ENCODE assay signal across 12 mouse cellular contexts in genomic region chr9:45675931-45676330, GRCm38 (mm10).
DNase-seq lines count a peak whose midpoint lies in the region; ATAC-seq and TF ChIP-seq lines count a peak whose summit lies in the region.
"Had no signal": no experiment of that assay in that cellular context is flagged by ENCODE, and none has a peak within 500 bp of the region (broad histone marks: within the 10 kb centered on the region; RNA-seq: fewer than 3 reads in every experiment).

No protein-coding gene starts in this region.

- intact Hi-C loops in heart, adult 2 months (cut with DNase I), result no loop called here

- no peak for TF ChIP-seq CTCF in brain, embryonic 14.5 days (IDR thresholded peaks at IDR 0.05; ENCODE audit: borderline replicate concordance, extremely low read depth, insufficient read depth, insufficient read length)
- TF ChIP-seq CTCF in heart, adult 2 months (IDR thresholded peaks at IDR 0.05), result no peak

- H3K36me3 ChIP-seq in forebrain, embryonic 10.5 days (replicated peaks), result no peaks in the 10 kb centered on the region
- no peaks in the 10 kb centered on the region for H3K36me3 ChIP-seq in hindbrain, embryonic 14.5 days (replicated peaks; ENCODE audit: control insufficient read depth, insufficient read depth)
- H3K36me3 ChIP-seq in neural tube, embryonic 12.5 days, result no peaks in the 10 kb centered on the region
- no peaks in the 10 kb centered on the region for H3K36me3 ChIP-seq in heart, adult 2 months (ENCODE audit: control insufficient read depth, insufficient read depth, low read length)
- H3K36me3 ChIP-seq: limb, embryonic 12.5 days had no signal

- H3K4me2 ChIP-seq in hindbrain, embryonic 14.5 days (replicated peaks), result no peak overlapping the region
- H3K4me2 ChIP-seq in neural tube, embryonic 12.5 days (replicated peaks), result peak overlapping the region; percentile 32; the same call in 1 of the 2 replicates
- H3K4me2 ChIP-seq: limb, embryonic 12.5 days had no signal

- H3K9me3 ChIP-seq in forebrain, embryonic 10.5 days, result no peaks in the 10 kb centered on the region
- no peaks in the 10 kb centered on the region for H3K9me3 ChIP-seq in hindbrain, embryonic 14.5 days (ENCODE audit: control insufficient read depth, low read length)
- no peaks in the 10 kb centered on the region for H3K9me3 ChIP-seq in neural tube, embryonic 12.5 days
- H3K9me3 ChIP-seq: limb, embryonic 12.5 days had no signal

- no peak for TF ChIP-seq POLR2A in brain, embryonic 14.5 days (IDR thresholded peaks at IDR 0.05; ENCODE audit: borderline replicate concordance, extremely low read depth, insufficient read depth, insufficient read length, poor library complexity, severe bottlenecking)
- no peak for TF ChIP-seq POLR2A in heart, adult 2 months (IDR thresholded peaks at IDR 0.05; ENCODE audit: insufficient read depth, low read depth, low read length)

- H3K27me3 ChIP-seq in forebrain, embryonic 10.5 days (ENCODE audit: poor library complexity, severe bottlenecking), result peaks cover 17% of the 10 kb centered on the region; the same call in 1 of the 2 replicates
- no peaks in the 10 kb centered on the region for H3K27me3 ChIP-seq in hindbrain, embryonic 14.5 days (ENCODE audit: control insufficient read depth, insufficient read depth, low read length)
- no peaks in the 10 kb centered on the region for H3K27me3 ChIP-seq in neural tube, embryonic 12.5 days (replicated peaks)
- 0 out of 2 replicates have a peak, but pooled peaks cover 2% of the 10 kb centered on the region for H3K27me3 ChIP-seq in heart, adult 2 months (ENCODE audit: control insufficient read depth, insufficient read depth, low read length)

- no peaks in the 10 kb centered on the region for H3K79me2 ChIP-seq in heart, adult 2 months (replicated peaks; ENCODE audit: control insufficient read depth, insufficient read depth, low read length)

- no peak overlapping the region for H3K4me3 ChIP-seq in forebrain, embryonic 10.5 days
- no peak overlapping the region for H3K4me3 ChIP-seq in hindbrain, embryonic 14.5 days (replicated peaks; ENCODE audit: low read length)
- H3K4me3 ChIP-seq in neural tube, embryonic 12.5 days, result no peak overlapping the region
- H3K4me3 ChIP-seq in heart, adult 2 months, result no peak overlapping the region
- H3K4me3 ChIP-seq: limb, embryonic 12.5 days had no signal

- 0 out of 2 replicates have a peak overlapping the region, but pooled peaks have one; percentile 20 for H3K9ac ChIP-seq in hindbrain, embryonic 14.5 days
- no peak overlapping the region for H3K9ac ChIP-seq in neural tube, embryonic 12.5 days
- H3K9ac ChIP-seq in heart, adult 2 months (ENCODE audit: low read depth, low read length), result no peak overlapping the region
- H3K9ac ChIP-seq: limb, embryonic 12.5 days; liver, postnatal 0 days had no signal

- H3K4me1 ChIP-seq in forebrain, embryonic 10.5 days, result peaks cover 54% of the 10 kb centered on the region
- peaks cover 45% of the 10 kb centered on the region for H3K4me1 ChIP-seq in hindbrain, embryonic 14.5 days (replicated peaks; ENCODE audit: control insufficient read depth, insufficient read depth, low read length)
- H3K4me1 ChIP-seq in neural tube, embryonic 12.5 days, result peaks cover 47% of the 10 kb centered on the region
- H3K4me1 ChIP-seq in heart, adult 2 months (ENCODE audit: control insufficient read depth, insufficient read depth, low read length), result no peaks in the 10 kb centered on the region

- peak overlapping the region; percentile 73 for H3K27ac ChIP-seq in forebrain, embryonic 10.5 days
- H3K27ac ChIP-seq in hindbrain, embryonic 14.5 days, result peak overlapping the region; percentile 91
- H3K27ac ChIP-seq in neural tube, embryonic 12.5 days, result peak overlapping the region; percentile 60
- no peak overlapping the region for H3K27ac ChIP-seq in heart, adult 2 months
- H3K27ac ChIP-seq: limb, embryonic 12.5 days had no signal

- no peak for TF ChIP-seq EP300 in heart, adult 2 months (IDR thresholded peaks at IDR 0.05; ENCODE audit: insufficient read depth, low read depth, low read length)

- peak; percentile 71 for DNase-seq in brain, embryonic 14.5 days (ENCODE audit: low read depth)
- no peak for DNase-seq in forebrain, embryonic 10.5 days (ENCODE audit: extremely low spot score, low spot score)
- DNase-seq in hindbrain, embryonic 14.5 days (ENCODE audit: low spot score), result no peak
- no peak for DNase-seq in ovary, adult 18-20 months (ENCODE audit: low spot score)
- no peak for DNase-seq in heart, adult 2 months
- DNase-seq in right cerebral cortex, postnatal 25 days, result no peak
- DNase-seq: gastrocnemius, postnatal 25 days; liver, postnatal 0 days had no signal

- ATAC-seq in hindbrain, embryonic 14.5 days (ENCODE audit: low FRiP score), result no peak
- ATAC-seq in neural tube, embryonic 12.5 days (ENCODE audit: low FRiP score, low read depth), result no peak
- ATAC-seq: intestine, postnatal 0 days; liver, postnatal 0 days; Patski had no signal

- 92% methylated on average over 9 of the region's 9 CpGs for WGBS in forebrain, embryonic 10.5 days
- 52% methylated on average over 9 of the region's 9 CpGs for WGBS in hindbrain, embryonic 14.5 days
- 79% methylated on average over 9 of the region's 9 CpGs for WGBS in neural tube, embryonic 12.5 days
- 65% methylated on average over 9 of the region's 9 CpGs for WGBS in heart, adult 2 months
